Mouse (Mus musculus) C2C12 (cell line): ENCODE data around the gene Tubgcp5. TPM values are rescaled to one million over a fixed set of nuclear protein-coding genes. Genes with fewer than 3 reads are reported as not detected.

ENCODE experiments used
- H3K27me3 ChIP-seq: one replicate; pipeline ENCODE4 v1.6.1; 2011; ENCODE audit not compliant: control insufficient read depth, insufficient read depth, insufficient read length
- H3K36me3 ChIP-seq: one replicate; pipeline ENCODE4 v1.6.1; 2011; ENCODE audit not compliant: control insufficient read depth, insufficient read depth
- H3K4me3 ChIP-seq: one replicate; pipeline ENCODE4 v1.5.1; 2011; ENCODE audit warnings: mild to moderate bottlenecking, control low read depth; ENCODE audit not compliant: poor library complexity, insufficient read depth, severe bottlenecking
- H3K79me2 ChIP-seq: one replicate; pipeline ENCODE4 v1.6.1; 2011; ENCODE audit not compliant: control insufficient read depth, insufficient read depth
- H3K79me3 ChIP-seq: one replicate; pipeline ENCODE4 v1.6.1; 2011; ENCODE audit warnings: low read depth, control low read depth
- H3ac ChIP-seq: one replicate; pipeline ENCODE3; 2011; ENCODE audit warnings: low read depth; ENCODE audit not compliant: control insufficient read depth, insufficient read length
- CEBPB ChIP-seq: IDR thresholded peaks from one replicate; pipeline ENCODE4 v1.6.1; 2011; ENCODE audit warnings: low read depth, mild to moderate bottlenecking, control low read depth, moderate library complexity
- CTCF ChIP-seq: IDR thresholded peaks from one replicate; pipeline ENCODE4 v1.5.1; 2011; ENCODE audit not compliant: control insufficient read depth, insufficient read depth, insufficient read length
- FOSL1 ChIP-seq: IDR thresholded peaks from one replicate; pipeline ENCODE4 v1.8.0; 2011; ENCODE audit warnings: mild to moderate bottlenecking, low read length; ENCODE audit not compliant: poor library complexity, insufficient read depth, severe bottlenecking
- MAX ChIP-seq: IDR thresholded peaks from one replicate; pipeline ENCODE4 v1.6.1; 2011; ENCODE audit warnings: mild to moderate bottlenecking, control low read depth
- MYOD1 ChIP-seq: IDR thresholded peaks from one replicate; pipeline ENCODE4 v1.6.1; 2011; ENCODE audit warnings: low read depth; ENCODE audit not compliant: control insufficient read depth, insufficient read length
- MYOG ChIP-seq: IDR thresholded peaks from one replicate; pipeline ENCODE4 v1.6.1; 2011; ENCODE audit not compliant: control insufficient read depth, insufficient read length; ENCODE audit errors: extremely low read depth
- USF1 ChIP-seq: IDR thresholded peaks from one replicate; pipeline ENCODE4 v1.6.1; 2011; ENCODE audit warnings: low read depth, mild to moderate bottlenecking, control low read depth, moderate library complexity
- polyA plus RNA-seq: library from polyadenylated mRNA; unstranded; fragments of >200 nt; fragmentation: generic; extraction: Trizol; gene quantifications from one replicate; pipeline ENCODE4 v1.2.1, GENCODE M21; 2012; ENCODE audit warnings: missing spikeins

Tubgcp5 gene
- polyA plus RNA-seq, 1 experiment, result 3.6 TPM

DNA sequence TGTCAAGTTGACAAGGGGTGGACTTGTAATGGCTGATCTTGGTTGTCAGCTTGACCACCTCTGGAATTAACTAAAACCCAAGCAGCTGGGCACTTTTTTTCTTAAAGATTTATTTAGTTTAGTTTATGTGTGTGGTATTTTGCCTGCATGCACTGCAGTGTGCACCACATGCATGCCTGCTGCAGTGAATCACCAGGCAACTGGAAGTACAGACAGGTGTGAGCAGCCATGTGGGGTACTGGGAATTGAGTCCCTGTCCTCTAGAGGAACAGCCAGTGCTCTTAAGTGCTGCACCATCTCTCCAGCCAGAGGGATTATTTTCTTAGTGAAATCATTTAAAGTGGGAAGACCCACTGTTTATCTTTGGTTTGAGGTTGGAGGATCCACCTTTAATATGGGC is 71.1 kb downstream of the Tubgcp5 start:
- no peak overlapping the region for H3K4me3 ChIP-seq
- no peaks in the 10 kb centered on the region for H3K27me3 ChIP-seq
- peaks cover 3% of the 10 kb centered on the region for H3K36me3 ChIP-seq
- H3K79me2 ChIP-seq, result peaks cover 100% of the 10 kb centered on the region
- TF ChIP-seq CTCF (no peak), MAX (no peak), MYOD1 (peak; percentile 35), USF1 (no peak)
- no peak overlapping the region for H3ac ChIP-seq
- H3K79me3 ChIP-seq, result peaks cover 66% of the 10 kb centered on the region

DNA sequence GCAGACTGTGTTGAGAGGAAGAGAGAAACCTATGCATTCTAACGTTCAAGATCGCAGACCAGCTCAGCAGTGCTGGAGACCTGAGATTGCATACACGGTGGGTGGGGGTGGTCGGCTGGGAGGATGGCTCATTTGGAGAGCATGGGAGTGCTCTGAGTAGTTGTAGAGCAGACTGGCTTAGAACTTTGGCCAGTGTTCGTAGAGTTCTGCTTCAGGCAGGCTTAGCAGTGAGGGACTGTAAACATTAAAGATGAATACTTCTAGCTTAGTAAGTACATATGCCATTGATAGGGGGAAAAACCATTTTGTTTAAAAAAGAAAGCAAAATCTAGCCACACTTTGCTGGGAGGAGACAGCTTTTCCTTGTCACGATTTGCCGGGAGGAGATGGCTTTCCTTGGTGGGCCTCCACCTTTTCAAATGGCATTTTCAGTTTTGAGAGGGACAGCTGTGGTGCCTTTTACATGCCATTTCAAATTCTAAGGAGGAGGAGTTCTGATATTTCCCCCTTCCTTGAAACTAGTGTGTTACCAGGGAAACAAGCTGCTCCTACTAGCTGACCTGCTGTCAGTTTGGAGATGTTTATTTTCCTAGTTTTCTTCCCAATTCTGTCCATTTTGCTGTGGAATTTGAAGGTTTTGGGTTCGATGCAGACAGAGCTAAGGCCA is 71.9 kb downstream of the Tubgcp5 start:
- Histone ChIP-seq H3K79me3 (peaks cover 62% of the 10 kb centered on the region), H3ac (no peak overlapping the region), H3K27me3 (no peaks in the 10 kb centered on the region), H3K36me3 (peaks cover 3% of the 10 kb centered on the region), H3K79me2 (peaks cover 100% of the 10 kb centered on the region), H3K4me3 (no peak overlapping the region)
- TF ChIP-seq FOSL1 (no peak), MAX (no peak), MYOG (no peak), CTCF (no peak), USF1 (no peak), MYOD1 (no peak), CEBPB (no peak)

DNA sequence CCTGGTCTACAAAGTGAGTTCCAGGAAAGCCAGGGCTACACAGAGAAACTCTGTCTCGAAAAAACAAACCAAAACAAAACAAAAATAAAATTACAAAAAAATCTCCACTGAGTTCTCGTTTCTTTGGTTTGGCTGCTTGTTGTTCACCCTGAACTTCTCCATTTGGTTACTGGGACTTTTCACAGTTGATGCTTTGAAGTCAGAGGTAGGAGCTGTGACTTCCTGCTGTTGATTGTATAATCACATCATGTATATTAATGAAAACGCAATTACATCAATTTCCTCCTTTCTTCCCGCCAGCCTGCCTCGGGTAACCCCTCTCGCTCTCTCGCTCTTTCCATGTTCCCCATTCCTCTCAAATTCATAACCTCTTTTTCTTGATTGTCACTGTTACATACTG is 74.3 kb downstream of the Tubgcp5 start:
- H3K79me3 ChIP-seq, result peaks cover 47% of the 10 kb centered on the region
- TF ChIP-seq CEBPB (no peak), MYOG (no peak), MAX (no peak), MYOD1 (no peak), FOSL1 (no peak)
- no peak overlapping the region for H3ac ChIP-seq
- no peak overlapping the region for H3K4me3 ChIP-seq
- no peaks in the 10 kb centered on the region for H3K27me3 ChIP-seq
- H3K36me3 ChIP-seq, result peaks cover 3% of the 10 kb centered on the region
- H3K79me2 ChIP-seq, result peaks cover 77% of the 10 kb centered on the region

DNA sequence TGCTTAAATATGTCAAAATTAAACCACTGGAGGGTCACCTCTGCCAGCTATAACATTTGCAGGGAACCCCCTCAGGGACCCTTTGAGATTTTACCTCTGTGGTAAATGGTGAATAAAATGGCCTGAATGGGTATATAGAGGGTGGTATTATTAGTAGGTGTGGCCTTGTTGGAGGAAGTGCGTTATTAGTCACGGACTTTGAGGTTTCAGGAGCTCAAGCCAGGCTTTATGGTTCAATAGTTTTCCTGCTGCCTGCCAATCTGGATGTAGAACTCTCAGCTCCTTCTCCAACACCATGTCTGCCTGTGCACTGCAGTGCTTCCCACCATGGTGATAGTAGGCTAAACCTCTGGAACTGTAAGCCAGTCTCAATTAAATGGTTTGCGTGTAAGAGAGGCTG is 75.3 kb downstream of the Tubgcp5 start:
- no peaks in the 10 kb centered on the region for H3K27me3 ChIP-seq
- H3K4me3 ChIP-seq, result no peak overlapping the region
- H3K79me3 ChIP-seq, result peaks cover 41% of the 10 kb centered on the region
- no peaks in the 10 kb centered on the region for H3K36me3 ChIP-seq
- no peak overlapping the region for H3ac ChIP-seq
- no peak for TF ChIP-seq FOSL1
- TF ChIP-seq CEBPB, result no peak
- no peak for TF ChIP-seq MYOG
- peaks cover 68% of the 10 kb centered on the region for H3K79me2 ChIP-seq

DNA sequence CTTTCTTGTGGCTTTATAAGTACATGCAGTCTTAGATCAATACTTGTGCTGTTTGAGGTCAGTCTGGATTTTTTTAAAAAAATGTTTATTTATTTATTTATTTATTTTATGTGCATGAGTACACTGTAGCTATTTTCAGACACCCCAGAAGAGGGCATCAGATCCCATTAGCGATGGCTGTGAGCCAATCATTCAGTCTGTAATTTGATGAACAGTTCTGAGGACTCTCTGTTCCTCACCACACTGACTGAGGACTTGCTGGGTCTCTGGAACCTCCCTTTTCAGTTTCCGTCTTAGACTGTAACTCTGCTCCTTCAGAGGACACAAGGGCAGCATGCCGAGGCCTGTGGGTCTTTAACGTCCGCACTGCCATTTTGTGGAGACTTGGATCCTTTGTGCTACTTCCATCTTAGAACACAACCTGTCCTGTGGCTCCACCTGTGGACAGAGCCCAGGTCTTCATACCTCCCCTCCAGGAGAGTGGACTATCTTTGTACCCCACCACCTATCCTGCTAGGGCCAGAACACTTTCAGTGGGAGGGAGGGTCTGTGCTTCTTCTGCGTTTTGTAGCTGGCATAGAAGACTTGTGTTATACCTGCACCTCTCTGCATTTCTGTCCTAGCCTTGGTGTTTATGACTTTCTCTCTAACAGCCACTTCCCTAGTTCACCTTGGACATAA is 76.5 kb downstream of the Tubgcp5 start:
- Histone ChIP-seq H3K36me3 (peaks cover 10% of the 10 kb centered on the region), H3K4me3 (no peak overlapping the region), H3K79me2 (peaks cover 55% of the 10 kb centered on the region), H3K27me3 (no peaks in the 10 kb centered on the region), H3ac (no peak overlapping the region), H3K79me3 (peaks cover 31% of the 10 kb centered on the region)
- no peak for TF ChIP-seq MYOG

DNA sequence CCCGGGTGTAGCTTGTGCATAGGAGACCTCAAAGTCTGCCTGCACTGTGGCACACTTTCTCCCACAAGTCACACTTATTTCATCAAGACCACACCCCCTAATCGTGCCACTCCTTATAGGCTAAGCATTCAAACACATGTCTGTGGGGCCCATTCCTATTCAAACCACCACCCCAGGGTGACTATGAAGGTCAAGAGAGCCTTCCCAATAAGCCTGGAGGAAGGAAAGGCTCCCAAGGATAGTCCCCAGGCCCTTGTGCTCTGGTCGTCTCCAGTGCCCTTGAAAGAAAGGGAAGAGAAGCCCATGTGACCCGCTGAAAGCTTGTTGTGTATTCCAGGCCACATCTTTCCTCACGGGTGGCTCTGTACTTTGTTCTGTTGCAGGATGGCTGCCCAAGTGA is 77.5 kb downstream of the Tubgcp5 start:
- TF ChIP-seq MYOG, result no peak
- TF ChIP-seq CEBPB, result no peak
- no peak for TF ChIP-seq FOSL1
- TF ChIP-seq USF1, result no peak
- H3K79me3 ChIP-seq, result peaks cover 25% of the 10 kb centered on the region
- H3K79me2 ChIP-seq, result peaks cover 45% of the 10 kb centered on the region
- H3K27me3 ChIP-seq, result no peaks in the 10 kb centered on the region
- H3K36me3 ChIP-seq, result peaks cover 20% of the 10 kb centered on the region
- no peak overlapping the region for H3K4me3 ChIP-seq
- H3ac ChIP-seq, result no peak overlapping the region
